Mouse (Mus musculus): Measurements from ENCODE around the gene Tmem132d.

DNA sequence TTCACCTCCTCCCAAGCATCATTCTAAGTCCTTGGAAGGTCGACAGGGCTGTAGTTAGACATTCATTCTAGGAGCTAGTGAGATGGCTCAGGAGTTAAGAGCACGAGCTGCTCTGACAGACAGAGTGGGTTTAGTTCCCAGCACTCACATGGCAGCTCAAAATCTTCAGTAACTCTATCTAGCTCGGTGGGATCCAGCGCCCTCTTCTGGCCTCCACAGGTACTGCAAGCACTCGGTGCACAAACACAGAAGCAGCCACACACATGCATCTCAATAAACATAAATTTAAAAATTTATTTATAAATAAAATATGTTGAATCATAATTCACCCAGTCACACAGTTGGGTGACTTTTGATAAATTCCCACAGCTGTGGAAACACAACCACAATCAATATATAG lies 321.2 kb downstream of the Tmem132d start:
- TF ChIP-seq POLR2A (IDR thresholded peaks at IDR 0.05; ENCODE audit: borderline replicate concordance, extremely low read depth, low read depth, low read length): no peak
- 0 out of 2 replicates have a peak, but pooled peaks have one; percentile 8 for TF ChIP-seq CTCF (IDR thresholded peaks at IDR 0.05; ENCODE audit: insufficient read depth, low read length)
